Mouse (Mus musculus) hindbrain, embryonic 11.5 days (tissue): ENCODE measurements at regions not wholly inside any gene's neighbourhood (a gene's known extent, or its start where the extent isn't known, plus 50 kb on each side); places are given as distances from the start of the nearest gene placed in this dataset.

ENCODE experiments used
- ATAC-seq: fragments of 200-750 bp; cut with Nextera tagmentation; 2 replicates; pipeline ENCODE4 v1.8.0; 2017; ENCODE audit warnings: mild to moderate bottlenecking, moderate TSS enrichment, moderate library complexity; ENCODE audit not compliant: low FRiP score
- DNase-seq: peaks from one replicate; pipeline ENCODE4 v3.0.0-alpha.2; 2015; ENCODE audit warnings: low spot score
- H3K27ac ChIP-seq: fragments of 300-500 bp; sonication (generic); 2 replicates; pipeline ENCODE4 v1.5.1; 2014; ENCODE audit warnings: mild to moderate bottlenecking, low read depth, low read length
- H3K27me3 ChIP-seq: fragments of 300-500 bp; sonication (generic); 2 replicates; pipeline ENCODE4 v1.6.1; 2014; ENCODE audit warnings: mild to moderate bottlenecking, low read length, moderate library complexity, mixed read lengths; ENCODE audit not compliant: control insufficient read depth, insufficient read depth
- H3K36me3 ChIP-seq: fragments of 300-500 bp; sonication (generic); 2 replicates; pipeline ENCODE4 v1.6.1; 2014; ENCODE audit warnings: mild to moderate bottlenecking, low read length, moderate library complexity, mixed read lengths; ENCODE audit not compliant: control insufficient read depth, insufficient read depth
- H3K4me1 ChIP-seq: fragments of 300-500 bp; sonication (generic); replicated peaks from 2 replicates; pipeline ENCODE4 v1.6.1; 2014; ENCODE audit warnings: low read length, mixed read lengths; ENCODE audit not compliant: control insufficient read depth, insufficient read depth
- H3K4me2 ChIP-seq: fragments of 300-500 bp; sonication (generic); replicated peaks from 2 replicates; pipeline ENCODE4 v1.6.1; 2014; ENCODE audit warnings: mild to moderate bottlenecking, low read depth, low read length
- H3K4me3 ChIP-seq: fragments of 300-500 bp; sonication (generic); 2 replicates; pipeline ENCODE4 v1.5.1; 2014; ENCODE audit warnings: low read depth, low read length
- H3K9ac ChIP-seq: fragments of 300-500 bp; sonication (generic); 2 replicates; pipeline ENCODE4 v1.6.1; 2014; ENCODE audit warnings: low read depth, low read length
- H3K9me3 ChIP-seq: fragments of 300-500 bp; sonication (generic); 2 replicates; pipeline ENCODE4 v1.6.1; 2016; ENCODE audit warnings: low read length; ENCODE audit not compliant: control insufficient read depth
- WGBS: fragments of 180-500 bp; shearing (Covaris S2); extraction: QIAGEN DNeasy Blood & Tissue Kit; methylation state at CpG from one replicate; pipeline ENCODE4 v1.1.7; 2014; 5-methylcytosine and 5-hydroxymethylcytosine counted together

DNA sequence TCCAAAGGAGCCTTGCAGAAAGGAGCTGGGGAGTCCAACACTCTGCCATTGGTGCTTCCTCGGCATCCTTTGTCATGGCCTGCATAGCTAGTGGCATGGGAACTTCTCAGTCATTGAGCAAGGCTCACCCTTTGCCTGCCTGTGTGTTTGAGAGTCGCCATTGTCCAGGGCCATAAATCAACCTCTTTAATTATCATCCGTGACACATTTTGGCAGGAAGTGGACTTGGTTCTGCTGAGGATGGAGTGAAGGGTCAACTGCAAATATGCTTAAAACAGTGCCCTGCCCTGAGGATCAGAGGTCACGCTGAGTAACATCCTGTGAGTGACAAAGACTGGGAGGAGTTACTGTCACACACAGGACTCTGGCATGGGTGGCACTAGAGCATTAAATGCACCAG lies 151.2 kb downstream of the Chst1 start:
- no peak overlapping the region for H3K4me3 ChIP-seq
- H3K4me2 ChIP-seq, result no peak overlapping the region
- H3K9me3 ChIP-seq, result no peaks in the 10 kb centered on the region
- H3K27me3 ChIP-seq, result no peaks in the 10 kb centered on the region
- ATAC-seq (no peak; the same call in 1 of the 2 replicates), DNase-seq (peak; percentile 34)
- H3K36me3 ChIP-seq, result no peaks in the 10 kb centered on the region
- no peaks in the 10 kb centered on the region for H3K4me1 ChIP-seq
- 31% methylated on average over 4 of the region's 4 CpGs for WGBS
- no peak overlapping the region for H3K27ac ChIP-seq
- no peak overlapping the region for H3K9ac ChIP-seq

DNA sequence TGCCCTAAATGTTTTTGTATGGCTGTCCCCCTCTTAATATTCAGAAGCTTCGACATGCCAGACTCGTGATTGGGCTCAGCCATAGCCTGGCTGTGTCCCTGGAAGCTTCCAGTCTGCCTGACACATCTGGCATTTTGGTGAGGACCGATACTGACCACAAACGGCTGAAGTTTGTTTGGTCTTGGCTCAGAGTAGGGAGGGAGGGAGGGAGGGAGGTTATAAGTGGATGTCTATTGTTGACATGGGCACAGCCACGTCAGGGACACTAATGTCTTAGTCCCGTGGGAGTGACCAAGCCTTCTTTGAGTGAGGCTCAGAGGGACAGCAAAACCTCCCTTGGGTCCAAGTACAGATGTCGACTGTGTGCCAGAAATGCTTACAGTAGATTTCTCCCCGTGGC lies 151.7 kb downstream of the Chst1 start:
- DNase-seq (no peak), ATAC-seq (no peak)
- H3K4me3 ChIP-seq, result no peak overlapping the region
- no peaks in the 10 kb centered on the region for H3K9me3 ChIP-seq
- 45% methylated on average over 8 of the region's 8 CpGs for WGBS
- H3K9ac ChIP-seq, result no peak overlapping the region
- no peak overlapping the region for H3K4me2 ChIP-seq
- no peaks in the 10 kb centered on the region for H3K4me1 ChIP-seq
- H3K27ac ChIP-seq, result no peak overlapping the region
- H3K36me3 ChIP-seq, result no peaks in the 10 kb centered on the region
- H3K27me3 ChIP-seq, result no peaks in the 10 kb centered on the region

DNA sequence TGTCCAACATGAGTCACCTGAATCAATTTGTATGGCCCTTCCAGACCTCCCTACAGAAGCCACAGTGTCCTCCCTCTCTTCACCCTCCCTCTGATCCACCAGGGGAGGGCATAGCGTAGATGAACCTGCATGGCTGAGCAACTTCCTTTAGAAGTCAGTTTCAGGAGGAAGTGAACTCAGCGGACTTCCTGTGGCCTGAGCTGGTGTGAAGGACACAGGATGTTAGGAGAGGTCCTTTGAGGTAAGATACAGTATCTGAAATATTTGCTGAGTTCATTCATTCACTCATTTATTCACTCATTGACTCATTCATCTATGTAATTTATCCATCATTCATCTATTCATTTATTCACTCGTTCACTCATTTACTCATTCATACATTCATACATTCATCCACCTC lies 152.6 kb downstream of the Chst1 start:
- Histone ChIP-seq H3K9ac (no peak overlapping the region), H3K27ac (no peak overlapping the region), H3K4me3 (no peak overlapping the region), H3K4me1 (no peaks in the 10 kb centered on the region), H3K27me3 (no peaks in the 10 kb centered on the region), H3K36me3 (no peaks in the 10 kb centered on the region), H3K9me3 (no peaks in the 10 kb centered on the region), H3K4me2 (no peak overlapping the region)
- DNase-seq (no peak), ATAC-seq (no peak)
- WGBS, result 89% methylated on average over 3 of the region's 3 CpGs

DNA sequence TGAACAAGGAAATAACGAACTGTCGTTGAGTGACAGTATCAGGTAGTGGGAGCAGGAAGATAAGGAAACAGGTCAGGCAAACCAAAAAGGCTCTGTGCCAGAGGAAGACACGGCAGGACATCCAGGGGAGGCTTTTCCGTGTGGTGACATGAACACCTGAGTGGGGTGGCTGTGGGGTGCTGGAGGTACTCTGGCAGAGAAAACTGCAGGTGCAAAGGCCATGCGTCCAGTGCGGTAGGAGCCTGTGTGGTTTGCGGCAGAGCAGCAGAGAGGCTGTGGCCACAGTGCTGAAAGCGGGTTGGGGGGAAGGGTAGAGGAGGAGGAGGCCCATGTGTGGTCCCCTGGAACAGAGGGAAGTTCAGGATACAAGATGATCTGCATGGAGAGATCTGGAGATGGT lies 153.3 kb downstream of the Chst1 start:
- Histone ChIP-seq H3K27ac (no peak overlapping the region), H3K36me3 (no peaks in the 10 kb centered on the region), H3K27me3 (no peaks in the 10 kb centered on the region), H3K9ac (no peak overlapping the region), H3K9me3 (no peaks in the 10 kb centered on the region), H3K4me3 (no peak overlapping the region), H3K4me2 (no peak overlapping the region), H3K4me1 (no peaks in the 10 kb centered on the region)
- WGBS, result 86% methylated on average over 8 of the region's 8 CpGs
- DNase-seq (no peak), ATAC-seq (no peak)

DNA sequence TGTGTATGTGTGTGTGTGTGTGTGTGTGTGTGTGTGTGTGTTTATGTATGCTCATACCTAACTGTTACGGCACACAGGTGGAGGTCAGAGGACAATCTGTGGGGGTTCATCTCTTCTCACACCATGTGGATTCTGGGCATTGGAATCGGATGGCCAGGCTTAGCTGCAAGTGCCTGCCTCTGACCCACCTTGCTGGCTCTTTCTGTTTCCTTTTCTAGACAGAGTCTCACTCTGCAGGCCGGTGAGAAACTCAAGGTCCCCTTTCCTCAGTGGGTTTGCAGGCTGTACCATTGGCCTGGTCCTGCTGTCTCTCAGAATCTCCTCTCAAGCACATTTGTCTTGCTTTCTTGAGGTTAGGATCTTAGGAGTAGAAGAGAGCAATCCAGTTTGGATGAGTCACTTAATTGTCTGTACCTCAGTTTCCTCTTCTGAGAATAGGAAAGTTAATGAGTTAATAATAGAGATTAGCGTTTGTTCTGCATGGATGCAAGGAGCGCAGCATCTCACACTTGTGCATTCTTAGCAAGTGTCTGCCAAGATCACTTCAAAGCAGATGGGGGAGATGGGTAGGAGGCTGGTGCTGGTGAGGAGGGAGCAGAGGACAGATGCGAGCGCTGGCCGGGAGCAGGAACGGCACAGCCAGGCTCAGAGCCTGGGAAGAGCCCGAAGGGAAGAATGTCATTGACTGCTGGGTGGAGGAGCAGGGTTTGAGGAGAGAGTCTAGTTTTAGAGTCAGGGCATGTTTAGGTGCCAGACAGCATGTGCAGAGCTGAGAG lies 155.2 kb downstream of the Chst1 start:
- Histone ChIP-seq H3K9me3 (no peaks in the 10 kb centered on the region), H3K4me2 (no peak overlapping the region), H3K27ac (no peak overlapping the region), H3K36me3 (no peaks in the 10 kb centered on the region), H3K27me3 (no peaks in the 10 kb centered on the region), H3K9ac (no peak overlapping the region), H3K4me3 (no peak overlapping the region), H3K4me1 (no peaks in the 10 kb centered on the region)
- WGBS, result 76% methylated on average over 10 of the region's 10 CpGs
- ATAC-seq (no peak), DNase-seq (no peak)

DNA sequence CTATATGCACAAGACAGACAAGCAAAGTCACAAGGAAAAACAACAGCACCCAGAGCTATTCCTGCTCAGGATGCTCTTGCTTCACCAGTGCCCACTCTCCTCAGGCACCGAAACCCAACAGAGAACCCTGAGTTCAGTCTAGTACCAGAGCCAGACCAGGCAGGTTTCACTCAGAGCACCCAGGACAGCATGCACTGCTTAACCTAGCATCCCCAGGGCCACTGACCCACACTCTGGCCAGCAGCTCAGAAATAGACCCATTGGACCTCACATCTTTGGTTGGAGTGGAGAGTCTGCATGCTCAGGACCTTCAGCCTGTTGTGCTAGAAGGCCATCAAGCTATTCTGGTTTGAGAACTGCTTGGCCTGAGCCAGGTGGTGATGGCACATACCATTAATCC lies 157.0 kb downstream of the Chst1 start:
- Histone ChIP-seq H3K4me1 (no peaks in the 10 kb centered on the region), H3K4me3 (no peak overlapping the region), H3K27ac (no peak overlapping the region), H3K9ac (no peak overlapping the region), H3K36me3 (no peaks in the 10 kb centered on the region), H3K4me2 (no peak overlapping the region), H3K9me3 (no peaks in the 10 kb centered on the region), H3K27me3 (no peaks in the 10 kb centered on the region)
- DNase-seq, result no peak
- 100% methylated on average over 1 of the region's 1 CpGs for WGBS
- ATAC-seq, result no peak

DNA sequence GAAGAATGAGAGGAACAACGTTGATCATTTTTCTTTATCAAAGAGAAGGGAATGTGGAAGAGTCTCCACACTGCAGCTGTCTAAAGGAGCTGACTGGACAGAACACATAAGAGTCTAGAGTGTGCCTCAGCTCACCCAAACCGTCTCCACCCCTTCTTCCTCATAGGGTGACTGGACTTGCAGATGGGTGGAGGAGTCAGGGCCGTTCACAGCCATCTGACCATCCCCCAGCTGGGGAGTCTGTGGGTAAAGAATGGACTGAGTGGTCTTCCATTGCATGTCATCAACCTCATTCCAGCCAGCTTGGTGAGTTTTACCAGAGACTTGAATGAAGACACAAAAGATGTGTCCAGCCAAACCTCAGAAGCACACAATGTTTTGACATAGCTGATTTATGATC lies 156.1 kb upstream of the Syt13 start:
- Histone ChIP-seq H3K4me1 (no peaks in the 10 kb centered on the region), H3K27ac (no peak overlapping the region), H3K4me3 (no peak overlapping the region), H3K9me3 (no peaks in the 10 kb centered on the region), H3K27me3 (no peaks in the 10 kb centered on the region), H3K36me3 (no peaks in the 10 kb centered on the region), H3K9ac (no peak overlapping the region), H3K4me2 (no peak overlapping the region)
- ATAC-seq, result no peak
- no peak for DNase-seq
- 71% methylated on average over 3 of the region's 3 CpGs for WGBS

DNA sequence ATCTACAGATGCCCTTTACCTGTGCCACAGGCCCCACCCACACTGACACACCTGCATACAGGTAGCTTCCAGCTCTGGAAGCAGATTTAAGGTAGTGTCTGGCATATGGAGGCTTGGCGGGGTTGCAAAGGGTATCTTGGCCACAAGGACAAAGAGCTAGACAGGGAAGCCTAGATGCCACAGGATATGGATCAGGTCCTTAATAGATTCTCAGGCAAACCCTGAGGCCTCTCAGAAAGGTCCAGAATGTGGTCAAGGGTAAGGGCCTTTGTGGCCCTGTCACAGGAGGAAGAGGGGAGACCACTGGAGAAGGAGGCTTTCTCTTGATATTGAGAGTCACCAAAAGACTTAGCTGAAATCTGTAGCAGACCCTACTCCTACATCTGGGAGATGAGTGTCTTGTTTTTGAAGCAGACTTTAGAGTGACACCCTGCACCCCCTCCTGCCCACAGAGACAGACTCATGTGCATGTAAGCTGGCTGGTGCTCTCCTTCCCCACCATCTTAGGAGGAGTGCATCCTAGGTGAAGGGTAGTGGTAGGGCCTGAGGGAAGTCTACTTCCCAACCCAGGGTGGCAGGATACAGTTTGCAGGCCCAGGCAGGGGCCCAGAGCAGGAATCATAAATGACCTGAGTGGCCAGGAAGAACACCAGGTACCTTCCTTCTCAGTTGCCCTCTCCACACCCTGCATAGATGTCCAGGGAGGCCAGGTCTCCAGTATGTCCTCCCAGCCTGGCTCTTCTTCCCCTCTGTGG lies 150.8 kb upstream of the Syt13 start:
- Histone ChIP-seq H3K4me3 (no peak overlapping the region), H3K27me3 (no peaks in the 10 kb centered on the region), H3K4me1 (no peaks in the 10 kb centered on the region), H3K4me2 (no peak overlapping the region), H3K27ac (no peak overlapping the region), H3K9me3 (no peaks in the 10 kb centered on the region), H3K9ac (no peak overlapping the region), H3K36me3 (no peaks in the 10 kb centered on the region)
- ATAC-seq (no peak), DNase-seq (no peak)
- 95% methylated on average over 1 of the region's 1 CpGs for WGBS

DNA sequence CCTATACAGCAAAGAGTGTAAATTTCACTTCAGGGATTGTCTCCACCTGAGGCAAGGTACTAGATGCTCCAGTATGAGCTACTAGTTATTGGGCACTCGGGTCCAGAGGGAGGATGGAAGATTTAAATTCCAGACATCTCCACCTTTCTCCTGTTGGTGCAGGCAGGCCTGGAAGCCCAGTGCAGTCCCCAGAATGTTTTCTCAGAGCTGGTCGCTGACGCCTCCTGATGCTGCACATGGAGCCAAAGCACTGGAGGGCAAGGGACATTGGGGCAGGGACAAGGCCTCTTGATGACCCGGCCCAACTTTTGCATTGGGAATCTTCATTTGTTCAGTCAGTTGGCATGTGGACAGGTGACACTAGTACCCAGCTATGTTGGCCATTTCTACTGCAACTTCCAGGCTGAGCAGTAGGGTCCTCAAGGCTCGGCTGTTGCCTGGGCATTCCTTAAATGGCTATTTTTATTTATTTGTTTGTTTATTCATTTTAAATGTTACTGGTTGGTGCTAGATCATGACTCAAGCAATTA lies 147.4 kb upstream of the Syt13 start:
- H3K9me3 ChIP-seq, result no peaks in the 10 kb centered on the region; the same call in 1 of the 2 replicates
- DNase-seq (no peak), ATAC-seq (no peak)
- WGBS, result 82% methylated on average over 5 of the region's 5 CpGs
- no peak overlapping the region for H3K4me3 ChIP-seq
- no peaks in the 10 kb centered on the region for H3K27me3 ChIP-seq
- H3K9ac ChIP-seq, result no peak overlapping the region
- no peak overlapping the region for H3K27ac ChIP-seq
- no peaks in the 10 kb centered on the region for H3K36me3 ChIP-seq
- no peak overlapping the region for H3K4me2 ChIP-seq
- H3K4me1 ChIP-seq, result no peaks in the 10 kb centered on the region
